Mouse (Mus musculus) liver, adult 2 months (tissue): ENCODE measurements around the gene Phf21a.

Source experiments
- CTCF ChIP-seq: fragments of 200-500 bp; IDR thresholded peaks from 2 replicates; pipeline ENCODE4 v1.5.1; 2011; ENCODE audit warnings: low read depth, low read length, control low read depth
- POLR2A ChIP-seq: fragments of 200-500 bp; IDR thresholded peaks from 2 replicates; pipeline ENCODE4 v1.6.1; 2011; ENCODE audit warnings: low read length, control low read depth; ENCODE audit not compliant: insufficient read depth; ENCODE audit errors: extremely low read depth

DNA sequence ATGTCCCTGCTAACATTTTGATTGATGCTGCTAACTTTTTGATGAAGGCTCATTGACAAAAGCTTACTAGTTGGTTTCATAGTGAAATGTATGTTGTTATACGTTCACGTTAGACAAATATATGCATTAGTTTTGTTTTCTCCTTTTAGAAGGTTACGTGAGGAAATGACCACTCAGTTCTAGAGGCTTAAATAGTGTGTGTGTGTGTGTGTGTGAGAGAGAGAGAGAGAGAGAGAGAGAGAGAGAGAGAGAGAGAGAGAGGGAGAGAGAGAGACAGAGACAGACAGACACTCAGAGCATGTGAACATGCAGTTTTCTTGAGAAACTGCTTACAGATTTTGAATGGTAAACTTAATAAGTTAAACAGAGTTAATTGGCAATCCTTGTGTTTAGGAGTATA is 95.8 kb downstream of the Phf21a start:
- TF ChIP-seq CTCF (no peak), POLR2A (no peak)
